Mouse (Mus musculus) spleen, postnatal 10 days (tissue): Measurements from ENCODE around the gene Ackr3.
A peak's percentile ranks its signal among the peaks of the same experiment; 100 is the strongest.

Experiments
- DNase-seq, 2 experiments: peaks; one replicate each; pipeline ENCODE4 v3.0.0; 2021 to 2022; ENCODE audit warnings: low spot score in 2 of 2

Ackr3 gene

GRCm38 (mm10) chr1:90204821-90205220, 1.0 kb downstream of the Ackr3 start:
- no peak for DNase-seq

GRCm38 (mm10) chr1:90205223-90205622, 1.4 kb downstream of the Ackr3 start:
- DNase-seq: no peak

GRCm38 (mm10) chr1:90206684-90207083, 2.9 kb downstream of the Ackr3 start:
- no peak for DNase-seq

- DNase-seq: no peak
Observed at GRCm38 (mm10) chr1:90207279-90207678, 3.5 kb downstream of the Ackr3 start.

- no peak for DNase-seq
Observed at GRCm38 (mm10) chr1:90207739-90208502, 4.1 kb downstream of the Ackr3 start.

- DNase-seq: no peak
Observed at GRCm38 (mm10) chr1:90208503-90208860, 4.7 kb downstream of the Ackr3 start.

- DNase-seq: no peak
Observed at GRCm38 (mm10) chr1:90209069-90209468, 5.3 kb downstream of the Ackr3 start.

- no peak for DNase-seq
Observed at GRCm38 (mm10) chr1:90209741-90210140, 6.0 kb downstream of the Ackr3 start.

GRCm38 (mm10) chr1:90210346-90210745, 6.6 kb downstream of the Ackr3 start:
- DNase-seq: no peak

GRCm38 (mm10) chr1:90210761-90211160, 7.0 kb downstream of the Ackr3 start:
- no peak for DNase-seq

- no peak for DNase-seq
Observed at GRCm38 (mm10) chr1:90212376-90212775, 8.6 kb downstream of the Ackr3 start.

GRCm38 (mm10) chr1:90212901-90213300, 9.1 kb downstream of the Ackr3 start:
- no peak for DNase-seq

GRCm38 (mm10) chr1:90214021-90214420, 10.2 kb downstream of the Ackr3 start:
- DNase-seq: no peak

- no peak for DNase-seq
Observed at GRCm38 (mm10) chr1:90214926-90215325, 11.1 kb downstream of the Ackr3 start.

GRCm38 (mm10) chr1:90215881-90216280, 12.1 kb downstream of the Ackr3 start:
- no peak for DNase-seq

- no peak for DNase-seq
Observed at GRCm38 (mm10) chr1:90216395-90216794, 12.6 kb downstream of the Ackr3 start.

- DNase-seq: no peak
Observed at GRCm38 (mm10) chr1:90220280-90220679, 16.5 kb downstream of the Ackr3 start.

GRCm38 (mm10) chr1:90220844-90221243, 17.1 kb downstream of the Ackr3 start:
- DNase-seq: no peak

GRCm38 (mm10) chr1:90221811-90222361, 18.1 kb downstream of the Ackr3 start:
- peak in 1 of 2 experiments; percentile 50 for DNase-seq

- DNase-seq: no peak
Observed at GRCm38 (mm10) chr1:90222427-90222901, 18.7 kb downstream of the Ackr3 start.

- no peak for DNase-seq
Observed at GRCm38 (mm10) chr1:90223006-90223405, 19.2 kb downstream of the Ackr3 start.

GRCm38 (mm10) chr1:90225603-90226254, 21.9 kb downstream of the Ackr3 start:
- DNase-seq: no peak
